Mouse (Mus musculus) lung, postnatal 36 days (tissue): Measurements from ENCODE around the gene Cxcl16.
"Not testable (repeated sequence)": the region's sequence is repeated elsewhere in the genome, so short reads cannot be mapped to it uniquely, and the experiment has no call there.

Source experiments
- DNase-seq: peaks from one replicate; pipeline ENCODE4 v3.0.0; 2022; ENCODE audit warnings: mixed read lengths

The Cxcl16 gene

GRCm38 (mm10) chr11:70451797-70452498, 7.8 kb downstream of the Cxcl16 start, which contains the start of gene Med11:
Med11 (plus strand) TSS chr11:70451919.
- peak; percentile 99 for DNase-seq

- no peak for DNase-seq
Measured at GRCm38 (mm10) chr11:70450926-70451325, 8.9 kb downstream of the Cxcl16 start.

GRCm38 (mm10) chr11:70447373-70447772, 12.4 kb downstream of the Cxcl16 start:
- DNase-seq: no peak

- DNase-seq: no peak
Measured at GRCm38 (mm10) chr11:70446756-70447155, 13.0 kb downstream of the Cxcl16 start.

- DNase-seq: peak; percentile 70
Measured at GRCm38 (mm10) chr11:70444667-70445066, 15.1 kb downstream of the Cxcl16 start.

- DNase-seq: no peak
Measured at GRCm38 (mm10) chr11:70443964-70444363, 15.8 kb downstream of the Cxcl16 start.

GRCm38 (mm10) chr11:70441882-70442281, 17.9 kb downstream of the Cxcl16 start:
- DNase-seq: no peak

- DNase-seq: no peak
Measured at GRCm38 (mm10) chr11:70440637-70441036, 19.1 kb downstream of the Cxcl16 start.

GRCm38 (mm10) chr11:70438728-70439374, 20.9 kb downstream of the Cxcl16 start:
- DNase-seq: no peak

GRCm38 (mm10) chr11:70437426-70437825, 22.4 kb downstream of the Cxcl16 start:
- DNase-seq: no peak

- no peak for DNase-seq
Measured at GRCm38 (mm10) chr11:70435476-70435875, 24.3 kb downstream of the Cxcl16 start.

- no peak for DNase-seq
Measured at GRCm38 (mm10) chr11:70433951-70434350, 25.8 kb downstream of the Cxcl16 start.

GRCm38 (mm10) chr11:70433569-70433943, 26.2 kb downstream of the Cxcl16 start:
- no peak for DNase-seq

- peak; percentile 51 for DNase-seq
Measured at GRCm38 (mm10) chr11:70432895-70433568, 26.8 kb downstream of the Cxcl16 start.

- peak; percentile 98 for DNase-seq
Measured at GRCm38 (mm10) chr11:70432048-70432894, 27.5 kb downstream of the Cxcl16 start, which contains the start of gene Arrb2. Arrb2 (plus strand) TSS chr11:70432635.

- DNase-seq: no peak
Measured at GRCm38 (mm10) chr11:70431574-70431973, 28.2 kb downstream of the Cxcl16 start.

GRCm38 (mm10) chr11:70426598-70426997, 33.2 kb downstream of the Cxcl16 start:
- not testable (repeated sequence) for DNase-seq

GRCm38 (mm10) chr11:70419486-70419885, 40.3 kb downstream of the Cxcl16 start:
- DNase-seq: no peak

- DNase-seq: no peak
Measured at GRCm38 (mm10) chr11:70418199-70418598, 41.6 kb downstream of the Cxcl16 start.

GRCm38 (mm10) chr11:70413961-70414360, 45.8 kb downstream of the Cxcl16 start:
- DNase-seq: peak; percentile 92

- no peak for DNase-seq
Measured at GRCm38 (mm10) chr11:70412591-70412990, 47.2 kb downstream of the Cxcl16 start.

- DNase-seq: no peak
Measured at GRCm38 (mm10) chr11:70410297-70410643, 49.5 kb downstream of the Cxcl16 start.
